Mouse (Mus musculus) small intestine, adult 10 weeks (tissue): ENCODE data around the gene Gemin2. TPM values are rescaled to one million over a fixed set of nuclear protein-coding genes. Genes with fewer than 3 reads are reported as not detected.

Experiments
- polyA plus RNA-seq: library from polyadenylated mRNA; stranded (reverse); fragments of 350-450 nt; fragmentation: Illumina TruSeq; extraction: RNeasy Lipid Tissue Mini Kit (QIAGEN cat#74804); gene quantifications from one replicate; pipeline ENCODE4 v1.2.3, GENCODE M21; 2014; ENCODE audit warnings: low replicate concordance

Gemin2 gene
- 13.5 TPM for polyA plus RNA-seq

GRCm38 (mm10) chr12:59013234-59013633, at the start of gene Gemin2:
Gene Gemin2 (plus strand): TSS chr12:59013393.

DNA sequence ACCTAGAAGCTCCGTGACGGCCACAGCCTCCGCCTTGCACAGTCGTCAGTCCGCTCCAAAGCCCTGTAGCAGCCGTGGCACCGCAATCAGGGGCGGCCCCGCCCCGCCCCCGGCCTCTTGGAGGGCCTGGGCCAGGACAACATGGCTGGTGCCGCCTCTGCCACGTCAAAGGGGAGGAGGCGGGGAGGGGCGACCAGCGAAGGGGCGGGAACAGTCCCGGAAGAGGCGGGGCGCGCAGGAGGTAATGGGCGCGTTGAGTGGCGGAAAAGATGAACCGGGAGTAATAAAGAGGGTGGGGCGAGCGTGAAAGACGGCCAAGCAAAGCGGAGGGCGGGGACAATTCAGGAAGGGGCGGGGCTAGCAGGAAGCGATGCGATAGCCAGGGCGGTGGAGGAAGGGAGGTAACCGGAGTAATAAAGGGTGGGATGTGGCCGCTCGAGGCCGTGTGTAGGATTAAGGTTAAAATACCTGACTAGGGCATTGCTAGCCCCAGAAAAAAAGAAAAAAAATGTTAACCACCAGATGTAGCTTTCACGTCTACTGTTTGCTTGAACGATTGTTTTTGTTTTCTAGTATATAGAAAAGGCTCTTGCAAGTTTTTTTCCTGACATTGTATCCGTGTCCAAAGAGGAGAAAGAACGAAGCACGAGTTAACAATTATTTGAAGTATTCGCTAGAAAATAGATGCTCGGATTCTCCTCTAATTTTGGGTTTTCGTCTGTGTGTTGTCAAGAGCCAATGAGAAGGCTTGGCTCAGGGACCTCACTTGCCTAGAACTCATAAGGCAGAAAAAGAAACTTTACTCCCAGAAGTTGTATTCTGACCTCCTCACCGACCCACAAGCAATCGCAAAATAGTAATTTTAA, 1.1 kb upstream of the Gemin2 start, which contains the start of gene Sec23a:
TSS of gene Sec23a (minus strand) at position 174 of the 866 bp plus-strand sequence.

GRCm38 (mm10) chr12:59060993-59061595, 47.9 kb downstream of the Gemin2 start, which contains the start of gene Trappc6b:
Gene Trappc6b (minus strand): TSS chr12:59061472.

DNA sequence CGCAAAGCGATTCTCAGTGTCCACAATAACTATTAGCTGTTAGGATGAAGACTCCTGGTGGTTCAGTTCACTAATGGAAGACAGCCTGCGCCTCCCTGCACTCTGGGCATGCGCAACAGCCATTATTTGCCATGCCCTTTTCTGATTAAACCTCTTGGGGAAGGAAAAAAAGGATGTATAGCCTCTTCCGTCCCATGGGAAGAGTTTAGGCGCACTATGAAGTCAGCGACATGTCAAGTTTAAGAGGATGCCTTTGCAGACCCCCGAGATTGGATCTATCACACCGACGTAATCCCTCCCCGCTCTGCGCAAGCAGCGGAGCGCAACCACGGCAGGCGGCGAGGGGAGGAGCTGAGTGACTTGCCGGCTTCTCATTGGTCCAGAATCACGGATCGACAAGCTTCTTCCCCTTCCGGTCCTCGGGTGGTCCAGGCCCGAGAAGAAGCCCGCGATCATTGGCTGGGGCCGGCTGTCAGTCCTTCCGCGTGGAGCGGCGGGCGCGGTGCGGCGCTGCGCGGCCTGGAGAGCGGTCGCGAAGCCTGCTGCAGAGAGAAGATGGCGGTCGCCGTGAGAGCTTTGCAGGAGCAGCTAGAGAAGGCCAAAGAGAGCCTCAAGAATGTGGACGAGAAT, 53.4 kb downstream of the Gemin2 start, which contains the start of gene Pnn:
TSS of gene Pnn (plus strand) at position 437 of the 630 bp plus-strand sequence.

Other genes starting within 250 kb of the Gemin2 start
- 308 TPM for gene Sec23a, start 1.4 kb upstream of the Gemin2 start, polyA plus RNA-seq
- gene Trappc6b, start 48.1 kb downstream of the Gemin2 start, polyA plus RNA-seq = 325 TPM
- 159 TPM for gene Pnn, start 53.5 kb downstream of the Gemin2 start, polyA plus RNA-seq
- gene Mia2, start 82.4 kb downstream of the Gemin2 start, polyA plus RNA-seq = 680 TPM
- 38.7 TPM for gene Fbxo33, start 206.3 kb downstream of the Gemin2 start, polyA plus RNA-seq